Mouse (Mus musculus) forebrain, embryonic 15.5 days (tissue): ENCODE results near the gene Hmga1b. TPM values are rescaled to one million over a fixed set of nuclear protein-coding genes. Genes with fewer than 3 reads are reported as not detected.

Experiments
- ATAC-seq: fragments of 200-750 bp; cut with Nextera tagmentation; replicated peaks from 2 replicates; pipeline ENCODE4 v1.8.0; 2017; ENCODE audit warnings: mild to moderate bottlenecking, moderate TSS enrichment, moderate library complexity
- H3K27ac ChIP-seq: fragments of 300-500 bp; sonication (generic); replicated peaks from 2 replicates; pipeline ENCODE4 v1.5.1; 2015; ENCODE audit warnings: mild to moderate bottlenecking, inconsistent platforms
- H3K27me3 ChIP-seq: fragments of 300-500 bp; sonication (generic); 2 replicates; pipeline ENCODE4 v1.6.1; 2015; ENCODE audit warnings: inconsistent platforms
- H3K36me3 ChIP-seq: fragments of 300-500 bp; sonication (generic); 2 replicates; pipeline ENCODE4 v1.6.1; 2015; ENCODE audit warnings: mild to moderate bottlenecking, inconsistent platforms
- H3K4me1 ChIP-seq: fragments of 300-500 bp; sonication (generic); 2 replicates; pipeline ENCODE4 v1.6.1; 2015; ENCODE audit warnings: inconsistent platforms
- H3K4me2 ChIP-seq: fragments of 300-500 bp; sonication (generic); replicated peaks from 2 replicates; pipeline ENCODE4 v1.6.1; 2015; ENCODE audit warnings: mild to moderate bottlenecking, inconsistent platforms
- H3K4me3 ChIP-seq: fragments of 300-500 bp; sonication (generic); 2 replicates; pipeline ENCODE4 v1.5.1; 2015; ENCODE audit warnings: mild to moderate bottlenecking, inconsistent platforms
- H3K9ac ChIP-seq: fragments of 300-500 bp; sonication (generic); replicated peaks from 2 replicates; pipeline ENCODE4 v1.6.1; 2015; ENCODE audit warnings: mild to moderate bottlenecking, inconsistent platforms
- H3K9me3 ChIP-seq: fragments of 300-500 bp; sonication (generic); 2 replicates; pipeline ENCODE4 v1.6.1; 2016; ENCODE audit warnings: inconsistent platforms
- WGBS: fragments of 180-500 bp; shearing (Covaris S2); methylation state at CpG from one replicate; pipeline ENCODE4 v1.1.7; 2015; ENCODE audit warnings: mixed read lengths; 5-methylcytosine and 5-hydroxymethylcytosine counted together
- polyA plus RNA-seq: library from polyadenylated mRNA; unstranded; fragments of >200 nt; fragmentation: Nextera tagmentation; extraction: Ambion mirVana; gene quantifications from 2 replicates; pipeline ENCODE4 v1.2.1, GENCODE M21; 2015

Hmga1b gene
- polyA plus RNA-seq, 1 experiment from 2014 or later = 2.4 TPM

GRCm38 (mm10) chr11:120792652-120793051 is 30.1 kb downstream of the Hmga1b start:
- Histone ChIP-seq H3K9me3 (no peaks in the 10 kb centered on the region), H3K27me3 (no peaks in the 10 kb centered on the region), H3K4me1 (peaks cover 19% of the 10 kb centered on the region), H3K9ac (no peak overlapping the region), H3K27ac (no peak overlapping the region), H3K4me3 (no peak overlapping the region), H3K4me2 (no peak overlapping the region), H3K36me3 (peaks cover 59% of the 10 kb centered on the region)
- no peak for ATAC-seq
- 97% methylated on average over 9 of the region's 9 CpGs for WGBS

GRCm38 (mm10) chr11:120795756-120796613 is 33.4 kb downstream of the Hmga1b start, which contains the start of gene Dus1l:
Gene Dus1l (minus strand): TSS chr11:120796403.
- Histone ChIP-seq H3K4me3 (peak within 1 kb of the TSS; percentile 87), H3K4me2 (peak within 1 kb of the TSS; percentile 95), H3K4me1 (peaks cover 25% of the 10 kb centered on the region), H3K36me3 (peaks cover 29% of the 10 kb centered on the region), H3K27me3 (no peaks in the 10 kb centered on the region), H3K27ac (peak within 1 kb of the TSS; percentile 88), H3K9ac (peak within 1 kb of the TSS; percentile 93), H3K9me3 (no peaks in the 10 kb centered on the region)
- ATAC-seq = peak; percentile 90
- WGBS = 2% methylated on average over 59 of the region's 59 CpGs

GRCm38 (mm10) chr11:120796614-120796946 is 34.0 kb downstream of the Hmga1b start:
- peak overlapping the region; percentile 87 for H3K4me3 ChIP-seq
- peaks cover 25% of the 10 kb centered on the region for H3K4me1 ChIP-seq
- H3K9me3 ChIP-seq = no peaks in the 10 kb centered on the region
- WGBS = 21% methylated on average over 8 of the region's 8 CpGs
- no peak for ATAC-seq
- H3K36me3 ChIP-seq = peaks cover 25% of the 10 kb centered on the region
- no peaks in the 10 kb centered on the region for H3K27me3 ChIP-seq
- H3K9ac ChIP-seq = peak overlapping the region; percentile 41; the same call in 1 of the 2 replicates
- H3K4me2 ChIP-seq = peak overlapping the region; percentile 44
- peak overlapping the region; percentile 88 for H3K27ac ChIP-seq

GRCm38 (mm10) chr11:120798244-120798643 is 35.6 kb downstream of the Hmga1b start:
- WGBS = 92% methylated on average over 3 of the region's 3 CpGs
- Histone ChIP-seq H3K4me2 (no peak overlapping the region), H3K27ac (no peak overlapping the region), H3K36me3 (peaks cover 9% of the 10 kb centered on the region; the same call in 1 of the 2 replicates), H3K4me1 (peaks cover 25% of the 10 kb centered on the region), H3K9me3 (no peaks in the 10 kb centered on the region), H3K27me3 (no peaks in the 10 kb centered on the region), H3K9ac (no peak overlapping the region), H3K4me3 (no peak overlapping the region)
- ATAC-seq = no peak

- no peak for ATAC-seq
- H3K4me2 ChIP-seq = no peak overlapping the region
- H3K9me3 ChIP-seq = no peaks in the 10 kb centered on the region
- H3K27ac ChIP-seq = peak overlapping the region; percentile 25; the same call in 1 of the 2 replicates
- H3K4me3 ChIP-seq = no peak overlapping the region
- no peaks in the 10 kb centered on the region for H3K36me3 ChIP-seq
- H3K9ac ChIP-seq = no peak overlapping the region
- 70% methylated on average over 6 of the region's 6 CpGs for WGBS
- H3K27me3 ChIP-seq = no peaks in the 10 kb centered on the region
- H3K4me1 ChIP-seq = peaks cover 25% of the 10 kb centered on the region
Observed at GRCm38 (mm10) chr11:120799316-120799890, 36.8 kb downstream of the Hmga1b start.

GRCm38 (mm10) chr11:120800061-120800904 is 37.7 kb downstream of the Hmga1b start:
- Histone ChIP-seq H3K9me3 (no peaks in the 10 kb centered on the region), H3K36me3 (peaks cover 5% of the 10 kb centered on the region), H3K4me3 (no peak overlapping the region), H3K9ac (peak overlapping the region; percentile 11; the same call in 1 of the 2 replicates), H3K27ac (peak overlapping the region; percentile 25; the same call in 1 of the 2 replicates), H3K27me3 (no peaks in the 10 kb centered on the region), H3K4me1 (peaks cover 18% of the 10 kb centered on the region), H3K4me2 (no peak overlapping the region)
- peak; percentile 49; the same call in 1 of the 2 replicates for ATAC-seq
- WGBS = 11% methylated on average over 10 of the region's 10 CpGs

GRCm38 (mm10) chr11:120804274-120804673 is 41.7 kb downstream of the Hmga1b start:
- no peak overlapping the region for H3K9ac ChIP-seq
- H3K4me2 ChIP-seq = no peak overlapping the region
- H3K4me3 ChIP-seq = no peak overlapping the region
- H3K27me3 ChIP-seq = no peaks in the 10 kb centered on the region
- 0 out of 2 replicates have a peak, but pooled peaks cover 6% of the 10 kb centered on the region for H3K4me1 ChIP-seq
- H3K36me3 ChIP-seq = peaks cover 45% of the 10 kb centered on the region
- H3K9me3 ChIP-seq = no peaks in the 10 kb centered on the region
- WGBS = 79% methylated on average over 7 of the region's 7 CpGs
- no peak overlapping the region for H3K27ac ChIP-seq
- no peak for ATAC-seq

- Histone ChIP-seq H3K36me3 (peaks cover 50% of the 10 kb centered on the region), H3K4me1 (0 out of 2 replicates have a peak, but pooled peaks cover 3% of the 10 kb centered on the region), H3K27me3 (no peaks in the 10 kb centered on the region), H3K9me3 (no peaks in the 10 kb centered on the region), H3K4me3 (no peak overlapping the region), H3K9ac (no peak overlapping the region), H3K4me2 (no peak overlapping the region), H3K27ac (no peak overlapping the region)
- no peak for ATAC-seq
- WGBS = 77% methylated on average over 4 of the region's 4 CpGs
Observed at GRCm38 (mm10) chr11:120804769-120805168, 42.2 kb downstream of the Hmga1b start.

- no peak for ATAC-seq
- Histone ChIP-seq H3K9ac (no peak overlapping the region), H3K4me2 (no peak overlapping the region), H3K36me3 (peaks cover 59% of the 10 kb centered on the region), H3K4me3 (no peak overlapping the region), H3K9me3 (no peaks in the 10 kb centered on the region), H3K27me3 (no peaks in the 10 kb centered on the region), H3K27ac (no peak overlapping the region), H3K4me1 (no peaks in the 10 kb centered on the region)
- 87% methylated on average over 7 of the region's 7 CpGs for WGBS
Observed at GRCm38 (mm10) chr11:120805375-120806298, 43.0 kb downstream of the Hmga1b start.

- no peaks in the 10 kb centered on the region for H3K4me1 ChIP-seq
- H3K4me2 ChIP-seq = no peak overlapping the region
- H3K27ac ChIP-seq = no peak overlapping the region
- WGBS = 91% methylated on average over 12 of the region's 12 CpGs
- no peaks in the 10 kb centered on the region for H3K9me3 ChIP-seq
- peaks cover 83% of the 10 kb centered on the region for H3K36me3 ChIP-seq
- no peak overlapping the region for H3K4me3 ChIP-seq
- no peaks in the 10 kb centered on the region for H3K27me3 ChIP-seq
- no peak overlapping the region for H3K9ac ChIP-seq
- ATAC-seq = no peak
Observed at GRCm38 (mm10) chr11:120808010-120808409, 45.4 kb downstream of the Hmga1b start.

GRCm38 (mm10) chr11:120812068-120812467 is 49.5 kb downstream of the Hmga1b start:
- Histone ChIP-seq H3K9me3 (no peaks in the 10 kb centered on the region), H3K27me3 (no peaks in the 10 kb centered on the region), H3K4me2 (no peak overlapping the region), H3K4me1 (no peaks in the 10 kb centered on the region), H3K36me3 (peaks cover 100% of the 10 kb centered on the region), H3K9ac (no peak overlapping the region), H3K4me3 (no peak overlapping the region), H3K27ac (no peak overlapping the region)
- no peak for ATAC-seq
- 91% methylated on average over 16 of the region's 16 CpGs for WGBS
